Mouse (Mus musculus) inflammation-experienced regulatory T-cells (primary cell): ENCODE measurements around the gene Klra4. TPM values are rescaled to one million over a fixed set of nuclear protein-coding genes. Genes with fewer than 3 reads are reported as not detected.

Experiments
- polyA plus RNA-seq, 2 experiments: library from polyadenylated mRNA; unstranded; fragments of 100-300 nt; shearing (Covaris generic); gene quantifications; one replicate each; pipeline ENCODE4 v1.2.1; 2017

Gene Klra4
- polyA plus RNA-seq: not detected

DNA sequence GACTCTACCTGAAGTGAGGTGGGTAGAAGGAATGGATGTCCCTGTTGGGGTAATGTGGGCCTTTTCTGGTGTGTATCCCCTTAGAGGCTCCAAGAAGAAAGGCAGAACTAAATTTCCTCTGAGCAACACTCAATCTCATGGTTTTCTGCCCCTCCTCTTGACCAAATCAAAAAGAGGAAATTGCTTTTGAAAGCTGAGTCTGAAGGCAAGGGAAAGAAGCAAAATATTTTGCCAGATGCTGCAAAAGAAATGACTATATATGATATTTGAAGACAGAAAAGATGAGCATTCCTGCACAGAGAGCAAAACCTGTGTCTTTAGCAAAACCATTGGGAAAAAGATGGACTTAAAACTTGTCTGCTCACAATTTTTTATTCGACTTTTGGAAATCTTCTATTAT is at the start of gene Klra4:
Klra4 (minus strand) TSS at position 101 of the 400 bp plus-strand sequence.

DNA sequence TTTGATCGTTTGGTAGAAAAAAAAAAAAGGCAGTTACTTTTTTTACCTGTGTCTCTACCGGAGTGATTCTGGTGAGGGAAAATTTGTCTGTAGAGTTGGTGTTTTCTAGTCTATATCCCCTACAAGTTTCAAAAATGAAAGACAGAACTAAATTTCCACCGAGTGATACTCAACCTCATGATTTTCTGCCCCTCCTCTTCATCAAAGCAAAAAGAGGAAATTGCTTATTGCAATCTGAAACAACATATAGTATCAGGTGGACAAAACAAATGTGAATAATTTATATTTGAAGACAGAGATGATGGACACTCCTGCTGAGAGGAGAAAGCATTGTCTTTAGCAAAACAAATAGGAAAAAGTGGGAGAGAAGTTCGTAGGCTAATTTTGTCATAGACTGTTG is 40.2 kb downstream of the Klra4 start, which contains the start of gene Klra6:
Klra6 (minus strand) TSS at position 101 of the 400 bp plus-strand sequence.

Other genes starting within 250 kb of the Klra4 start
- gene Gm17631, start 204.6 kb downstream of the Klra4 start, polyA plus RNA-seq: not detected
- not detected for gene Klra17, start 190.6 kb downstream of the Klra4 start, polyA plus RNA-seq
- not detected for gene Klra5, start 149.6 kb downstream of the Klra4 start, polyA plus RNA-seq
- not detected for gene Klra6, start 40.3 kb downstream of the Klra4 start, polyA plus RNA-seq
- gene Klra8, start 62.6 kb upstream of the Klra4 start, polyA plus RNA-seq: not detected
- not detected for gene Klra9, start 125.8 kb upstream of the Klra4 start, polyA plus RNA-seq
- gene Klra7, start 166.1 kb upstream of the Klra4 start, polyA plus RNA-seq: under 1 TPM in 1 of 2 experiments, not detected in 1; 0.36 TPM
- not detected for gene Klra10, start 214.7 kb upstream of the Klra4 start, polyA plus RNA-seq